Mouse (Mus musculus) heart, embryonic 11.5 days (tissue): Measurements from ENCODE around the gene Mgat5b. TPM values are rescaled to one million over a fixed set of nuclear protein-coding genes. Genes with fewer than 3 reads are reported as not detected.

Source experiments
- ATAC-seq: fragments of 200-750 bp; cut with Nextera tagmentation; replicated peaks from 2 replicates; pipeline ENCODE4 v1.8.0; 2017; ENCODE audit warnings: moderate library complexity; ENCODE audit not compliant: insufficient number of reproducible peaks, low FRiP score, low TSS enrichment
- H3K27ac ChIP-seq: fragments of 300-500 bp; sonication (generic); 2 replicates; pipeline ENCODE4 v1.5.1; 2014; ENCODE audit warnings: mild to moderate bottlenecking, low read depth, low read length
- H3K27me3 ChIP-seq: fragments of 300-500 bp; sonication (generic); 2 replicates; pipeline ENCODE4 v1.6.1; 2014; ENCODE audit warnings: mild to moderate bottlenecking, low read length, mixed read lengths; ENCODE audit not compliant: control insufficient read depth, insufficient read depth
- H3K36me3 ChIP-seq: fragments of 300-500 bp; sonication (generic); 2 replicates; pipeline ENCODE4 v1.6.1; 2014; ENCODE audit warnings: mild to moderate bottlenecking, low read length, moderate library complexity, mixed read lengths; ENCODE audit not compliant: control insufficient read depth, insufficient read depth
- H3K4me1 ChIP-seq: fragments of 300-500 bp; sonication (generic); 2 replicates; pipeline ENCODE4 v1.6.1; 2014; ENCODE audit warnings: low read length; ENCODE audit not compliant: control insufficient read depth, insufficient read depth
- H3K4me2 ChIP-seq: fragments of 300-500 bp; sonication (generic); 2 replicates; pipeline ENCODE4 v1.6.1; 2014; ENCODE audit warnings: mild to moderate bottlenecking, moderate library complexity
- H3K4me3 ChIP-seq: fragments of 300-500 bp; sonication (generic); 2 replicates; pipeline ENCODE4 v1.5.1; 2014; ENCODE audit warnings: low read depth, low read length
- H3K9ac ChIP-seq: fragments of 300-500 bp; sonication (generic); 2 replicates; pipeline ENCODE4 v1.6.1; 2014; ENCODE audit warnings: mild to moderate bottlenecking, low read depth, low read length, moderate library complexity
- H3K9me3 ChIP-seq: fragments of 300-500 bp; sonication (generic); replicated peaks from 2 replicates; pipeline ENCODE4 v1.6.1; 2016; ENCODE audit warnings: low read length; ENCODE audit not compliant: control insufficient read depth
- WGBS: fragments of 180-500 bp; shearing (Covaris S2); extraction: QIAGEN DNeasy Blood & Tissue Kit; methylation state at CpG from one replicate; pipeline ENCODE4 v1.1.7; 2014; ENCODE audit not compliant: insufficient replicate concordance; 5-methylcytosine and 5-hydroxymethylcytosine counted together
- polyA plus RNA-seq: library from polyadenylated mRNA; unstranded; fragments of >200 nt; fragmentation: Nextera tagmentation; extraction: Ambion mirVana; gene quantifications from 2 replicates; pipeline ENCODE4 v1.2.1, GENCODE M21; 2014

Mgat5b gene
- polyA plus RNA-seq, 1 experiment from 2014 or later = 0.29 TPM

- no peaks in the 10 kb centered on the region for H3K36me3 ChIP-seq
- WGBS = 81% methylated on average over 9 of the region's 9 CpGs
- H3K27ac ChIP-seq = no peak overlapping the region
- no peaks in the 10 kb centered on the region; the same call in 1 of the 2 replicates for H3K4me1 ChIP-seq
- H3K9me3 ChIP-seq = no peaks in the 10 kb centered on the region
- H3K4me3 ChIP-seq = no peak overlapping the region
- ATAC-seq = no peak
- no peaks in the 10 kb centered on the region for H3K27me3 ChIP-seq
- no peak overlapping the region for H3K4me2 ChIP-seq
- H3K9ac ChIP-seq = no peak overlapping the region
These were observed 54.8 kb downstream of the Mgat5b start for GRCm38 (mm10) chr11:116973508-116973907.

- Histone ChIP-seq H3K9me3 (no peaks in the 10 kb centered on the region), H3K4me3 (no peak overlapping the region), H3K9ac (no peak overlapping the region), H3K36me3 (no peaks in the 10 kb centered on the region), H3K4me1 (no peaks in the 10 kb centered on the region; the same call in 1 of the 2 replicates), H3K27me3 (no peaks in the 10 kb centered on the region), H3K27ac (no peak overlapping the region), H3K4me2 (no peak overlapping the region)
- WGBS = 81% methylated on average over 7 of the region's 7 CpGs
- ATAC-seq = no peak
These were observed 55.7 kb downstream of the Mgat5b start for GRCm38 (mm10) chr11:116974341-116974740.

- no peaks in the 10 kb centered on the region for H3K9me3 ChIP-seq
- no peak for ATAC-seq
- peaks cover 2% of the 10 kb centered on the region; the same call in 1 of the 2 replicates for H3K27me3 ChIP-seq
- H3K27ac ChIP-seq = no peak overlapping the region
- WGBS = 27% methylated on average over 5 of the region's 5 CpGs
- peaks cover 11% of the 10 kb centered on the region for H3K4me1 ChIP-seq
- H3K36me3 ChIP-seq = no peaks in the 10 kb centered on the region
- H3K4me3 ChIP-seq = no peak overlapping the region
- H3K4me2 ChIP-seq = no peak overlapping the region
- H3K9ac ChIP-seq = peak overlapping the region; percentile 39; the same call in 1 of the 2 replicates
These were observed 61.6 kb downstream of the Mgat5b start for GRCm38 (mm10) chr11:116980313-116980712.

GRCm38 (mm10) chr11:116982543-116982942 is 63.9 kb downstream of the Mgat5b start:
- Histone ChIP-seq H3K9me3 (no peaks in the 10 kb centered on the region), H3K4me3 (no peak overlapping the region), H3K27ac (no peak overlapping the region), H3K4me1 (peaks cover 11% of the 10 kb centered on the region), H3K27me3 (peaks cover 2% of the 10 kb centered on the region; the same call in 1 of the 2 replicates), H3K36me3 (no peaks in the 10 kb centered on the region), H3K9ac (no peak overlapping the region), H3K4me2 (no peak overlapping the region)
- ATAC-seq = no peak
- 47% methylated on average over 4 of the region's 4 CpGs for WGBS

GRCm38 (mm10) chr11:116985504-116986385 is 67.1 kb downstream of the Mgat5b start:
- no peak for ATAC-seq
- Histone ChIP-seq H3K9me3 (no peaks in the 10 kb centered on the region), H3K9ac (no peak overlapping the region), H3K27ac (no peak overlapping the region), H3K27me3 (peaks cover 2% of the 10 kb centered on the region; the same call in 1 of the 2 replicates), H3K4me2 (no peak overlapping the region), H3K4me1 (peaks cover 2% of the 10 kb centered on the region), H3K36me3 (no peaks in the 10 kb centered on the region), H3K4me3 (no peak overlapping the region)
- WGBS = 76% methylated on average over 15 of the region's 15 CpGs

- H3K4me2 ChIP-seq = no peak overlapping the region
- no peak overlapping the region for H3K27ac ChIP-seq
- 59% methylated on average over 8 of the region's 8 CpGs for WGBS
- peaks cover 9% of the 10 kb centered on the region; the same call in 1 of the 2 replicates for H3K27me3 ChIP-seq
- H3K4me3 ChIP-seq = no peak overlapping the region
- no peaks in the 10 kb centered on the region for H3K9me3 ChIP-seq
- H3K9ac ChIP-seq = no peak overlapping the region
- H3K36me3 ChIP-seq = no peaks in the 10 kb centered on the region
- no peak for ATAC-seq
- no peaks in the 10 kb centered on the region for H3K4me1 ChIP-seq
These were observed 69.5 kb downstream of the Mgat5b start for GRCm38 (mm10) chr11:116988131-116988530.

GRCm38 (mm10) chr11:116990231-116990630 is 71.6 kb downstream of the Mgat5b start:
- no peak for ATAC-seq
- Histone ChIP-seq H3K27ac (no peak overlapping the region), H3K27me3 (peaks cover 22% of the 10 kb centered on the region), H3K9me3 (no peaks in the 10 kb centered on the region), H3K9ac (no peak overlapping the region), H3K4me3 (no peak overlapping the region), H3K36me3 (no peaks in the 10 kb centered on the region), H3K4me1 (no peaks in the 10 kb centered on the region), H3K4me2 (no peak overlapping the region)
- WGBS = 88% methylated on average over 7 of the region's 7 CpGs

- no peaks in the 10 kb centered on the region for H3K9me3 ChIP-seq
- no peak overlapping the region for H3K4me2 ChIP-seq
- ATAC-seq = no peak
- H3K4me1 ChIP-seq = no peaks in the 10 kb centered on the region
- no peak overlapping the region for H3K27ac ChIP-seq
- H3K9ac ChIP-seq = no peak overlapping the region
- 68% methylated on average over 8 of the region's 8 CpGs for WGBS
- no peak overlapping the region for H3K4me3 ChIP-seq
- no peaks in the 10 kb centered on the region for H3K36me3 ChIP-seq
- H3K27me3 ChIP-seq = peaks cover 23% of the 10 kb centered on the region
These were observed 72.7 kb downstream of the Mgat5b start for GRCm38 (mm10) chr11:116991410-116991809.
